Mouse (Mus musculus) hindbrain, embryonic 14.5 days (tissue): ENCODE measurements around the gene Tmem150c. TPM values are rescaled to one million over a fixed set of nuclear protein-coding genes. Genes with fewer than 3 reads are reported as not detected.
A peak's percentile ranks its signal among the peaks of the same experiment; 100 is the strongest.

Experiments
- ATAC-seq: fragments of 200-750 bp; cut with Nextera tagmentation; 2 replicates; pipeline ENCODE4 v1.8.0; 2017; ENCODE audit warnings: moderate number of reproducible peaks, mild to moderate bottlenecking, moderate TSS enrichment, moderate library complexity; ENCODE audit not compliant: low FRiP score
- DNase-seq: peaks from one replicate; pipeline ENCODE4 v3.0.0-alpha.2; 2015; ENCODE audit warnings: low spot score
- H3K27ac ChIP-seq: fragments of 300-500 bp; sonication (generic); 2 replicates; pipeline ENCODE4 v1.5.1; 2014; ENCODE audit warnings: mild to moderate bottlenecking, moderate library complexity
- H3K27me3 ChIP-seq: fragments of 300-500 bp; sonication (generic); 2 replicates; pipeline ENCODE4 v1.6.1; 2014; ENCODE audit warnings: mild to moderate bottlenecking, low read length, mixed read lengths; ENCODE audit not compliant: control insufficient read depth, insufficient read depth
- H3K36me3 ChIP-seq: fragments of 300-500 bp; sonication (generic); replicated peaks from 2 replicates; pipeline ENCODE4 v1.6.1; 2014; ENCODE audit not compliant: control insufficient read depth, insufficient read depth
- H3K4me1 ChIP-seq: fragments of 300-500 bp; sonication (generic); replicated peaks from 2 replicates; pipeline ENCODE4 v1.6.1; 2014; ENCODE audit warnings: antibody characterized with exemption, low read length, mixed read lengths; ENCODE audit not compliant: control insufficient read depth, insufficient read depth
- H3K4me2 ChIP-seq: fragments of 300-500 bp; sonication (generic); replicated peaks from 2 replicates; pipeline ENCODE4 v1.6.1; 2014; ENCODE audit warnings: mild to moderate bottlenecking, moderate library complexity
- H3K4me3 ChIP-seq: fragments of 300-500 bp; sonication (generic); replicated peaks from 2 replicates; pipeline ENCODE4 v1.5.1; 2014; ENCODE audit warnings: mild to moderate bottlenecking, low read length
- H3K9ac ChIP-seq: fragments of 300-500 bp; sonication (generic); 2 replicates; pipeline ENCODE4 v1.6.1; 2014
- H3K9me3 ChIP-seq: fragments of 300-500 bp; sonication (generic); 2 replicates; pipeline ENCODE4 v1.6.1; 2016; ENCODE audit warnings: low read length; ENCODE audit not compliant: control insufficient read depth
- WGBS: fragments of 180-500 bp; shearing (Covaris S2); extraction: QIAGEN DNeasy Blood & Tissue Kit; methylation state at CpG from one replicate; pipeline ENCODE4 v1.1.7; 2014; 5-methylcytosine and 5-hydroxymethylcytosine counted together
- polyA plus RNA-seq: library from polyadenylated mRNA; unstranded; fragments of >200 nt; fragmentation: Nextera tagmentation; extraction: Ambion mirVana; gene quantifications from 2 replicates; pipeline ENCODE4 v1.2.1, GENCODE M21; 2014

The Tmem150c gene
- polyA plus RNA-seq, 1 experiment from 2014 or later: 24.2 TPM

DNA sequence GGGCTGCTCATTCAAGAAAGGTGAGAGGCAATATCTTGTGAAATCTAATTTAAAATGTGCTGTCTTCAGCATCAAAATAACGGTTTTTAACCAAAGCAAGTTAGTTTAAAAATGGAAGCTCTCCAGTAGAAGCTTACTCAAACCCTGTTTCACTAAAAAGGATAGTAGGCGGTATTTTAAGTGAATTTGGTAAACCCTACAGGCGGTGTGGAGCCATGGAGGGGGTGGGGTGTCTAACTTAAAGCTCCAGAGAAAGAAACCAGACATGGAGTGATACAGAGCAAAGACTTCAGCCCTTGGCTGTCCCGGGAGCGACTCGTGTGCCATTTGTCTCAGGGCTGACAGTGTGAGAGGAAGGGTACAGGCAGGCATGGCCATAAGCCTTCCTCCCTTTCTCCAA is 4.0 kb downstream of the Tmem150c start:
- Histone ChIP-seq H3K9ac (no peak overlapping the region), H3K9me3 (no peaks in the 10 kb centered on the region), H3K27ac (no peak overlapping the region), H3K4me1 (peaks cover 3% of the 10 kb centered on the region; the same call in 1 of the 2 replicates), H3K4me2 (no peak overlapping the region), H3K36me3 (no peaks in the 10 kb centered on the region), H3K27me3 (no peaks in the 10 kb centered on the region), H3K4me3 (no peak overlapping the region)
- 87% methylated on average over 6 of the region's 6 CpGs for WGBS
- DNase-seq (no peak), ATAC-seq (no peak)

GRCm38 (mm10) chr5:100149967-100150366 is 9.6 kb downstream of the Tmem150c start:
- H3K27ac ChIP-seq: no peak overlapping the region
- H3K4me3 ChIP-seq: no peak overlapping the region
- no peak overlapping the region for H3K9ac ChIP-seq
- no peaks in the 10 kb centered on the region for H3K27me3 ChIP-seq
- no peak overlapping the region for H3K4me2 ChIP-seq
- DNase-seq: no peak
- no peak for ATAC-seq
- H3K36me3 ChIP-seq: no peaks in the 10 kb centered on the region
- 83% methylated on average over 3 of the region's 3 CpGs for WGBS
- peaks cover 6% of the 10 kb centered on the region; the same call in 1 of the 2 replicates for H3K4me1 ChIP-seq
- no peaks in the 10 kb centered on the region for H3K9me3 ChIP-seq

DNA sequence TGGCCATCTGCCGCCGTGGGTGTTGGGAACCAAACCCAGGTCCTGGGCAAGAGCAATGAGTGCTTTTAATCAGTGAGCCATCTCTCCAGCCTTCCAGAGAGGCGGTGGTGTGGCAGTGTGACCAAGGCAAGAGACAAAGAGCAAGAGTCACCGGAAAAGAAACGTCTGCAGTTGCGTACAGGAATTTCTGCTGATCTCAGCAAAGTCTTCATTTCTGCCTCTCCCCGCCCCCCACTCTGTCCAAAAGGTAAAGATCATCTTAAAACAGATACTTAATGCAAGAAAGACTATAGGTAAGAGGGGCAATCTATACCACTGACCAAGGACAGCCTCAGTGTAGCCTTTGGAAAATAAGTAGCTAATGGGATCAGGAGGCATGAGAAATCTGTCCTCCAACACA is 14.8 kb downstream of the Tmem150c start:
- peaks cover 4% of the 10 kb centered on the region; the same call in 1 of the 2 replicates for H3K4me1 ChIP-seq
- H3K4me3 ChIP-seq: no peak overlapping the region
- WGBS: 85% methylated on average over 7 of the region's 7 CpGs
- H3K9ac ChIP-seq: no peak overlapping the region
- no peak for ATAC-seq
- DNase-seq: no peak
- no peak overlapping the region for H3K27ac ChIP-seq
- no peaks in the 10 kb centered on the region for H3K36me3 ChIP-seq
- no peaks in the 10 kb centered on the region for H3K9me3 ChIP-seq
- no peaks in the 10 kb centered on the region for H3K27me3 ChIP-seq
- no peak overlapping the region for H3K4me2 ChIP-seq

DNA sequence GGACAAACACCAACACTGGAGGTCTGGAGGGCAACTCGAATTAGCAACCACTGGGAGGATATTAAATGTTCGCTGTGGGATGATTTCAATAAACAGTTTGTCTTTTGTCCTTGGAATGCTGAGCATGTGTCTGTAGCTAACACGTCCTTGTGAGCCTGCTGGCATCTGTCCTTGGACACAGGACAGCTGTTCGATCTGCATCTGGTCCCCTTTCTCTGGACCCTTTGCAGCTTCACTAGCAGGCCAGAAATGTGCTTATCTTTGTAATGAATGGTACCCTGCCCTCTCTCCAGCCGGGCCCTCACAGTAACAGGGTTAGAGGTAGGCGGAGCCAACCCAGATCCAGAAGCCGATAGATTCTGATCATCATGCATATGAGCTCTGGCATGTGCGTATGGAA is 32.3 kb downstream of the Tmem150c start:
- DNase-seq (no peak), ATAC-seq (no peak)
- H3K4me2 ChIP-seq: no peak overlapping the region
- H3K4me1 ChIP-seq: no peaks in the 10 kb centered on the region
- WGBS: 71% methylated on average over 8 of the region's 8 CpGs
- no peaks in the 10 kb centered on the region for H3K9me3 ChIP-seq
- H3K4me3 ChIP-seq: no peak overlapping the region
- no peak overlapping the region for H3K9ac ChIP-seq
- H3K36me3 ChIP-seq: no peaks in the 10 kb centered on the region
- H3K27me3 ChIP-seq: no peaks in the 10 kb centered on the region
- H3K27ac ChIP-seq: no peak overlapping the region

DNA sequence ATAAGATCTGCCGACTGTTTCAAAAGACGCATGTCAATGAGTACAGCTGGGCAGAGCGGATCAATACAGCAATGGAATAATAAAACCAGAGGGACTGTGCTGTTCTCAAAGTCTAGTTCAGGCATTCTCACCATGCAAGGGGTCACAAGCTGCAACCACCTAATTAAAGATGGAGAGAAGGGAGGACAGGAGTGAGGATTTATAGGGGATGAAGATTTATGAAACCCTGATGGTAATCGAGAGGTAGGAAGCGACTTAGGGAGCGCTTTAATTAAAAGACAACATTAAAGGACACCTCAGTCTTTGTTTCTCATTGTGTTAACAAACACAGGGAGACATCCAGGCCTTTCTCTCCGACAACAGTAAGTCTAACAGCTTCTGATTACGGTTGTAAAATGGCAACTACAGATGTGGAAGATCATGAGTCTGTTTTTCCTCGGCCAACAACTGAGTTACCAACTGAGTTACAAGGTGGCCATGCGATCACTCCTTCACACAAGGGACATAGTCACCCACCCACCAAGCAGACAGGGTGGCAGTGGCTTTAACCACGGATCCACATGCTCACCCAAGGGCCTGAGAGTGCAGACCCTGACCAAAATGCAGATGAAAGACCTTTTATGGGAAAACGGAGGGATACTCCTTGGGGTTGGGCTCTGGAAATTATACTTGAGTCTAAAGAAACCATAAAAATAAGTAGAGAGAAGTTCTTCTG is 34.0 kb downstream of the Tmem150c start:
- Histone ChIP-seq H3K9me3 (no peaks in the 10 kb centered on the region), H3K4me1 (peaks cover 8% of the 10 kb centered on the region; the same call in 1 of the 2 replicates), H3K9ac (no peak overlapping the region), H3K27ac (no peak overlapping the region), H3K36me3 (no peaks in the 10 kb centered on the region), H3K4me3 (no peak overlapping the region), H3K4me2 (no peak overlapping the region), H3K27me3 (no peaks in the 10 kb centered on the region)
- ATAC-seq (no peak), DNase-seq (no peak)
- WGBS: 74% methylated on average over 12 of the region's 12 CpGs

DNA sequence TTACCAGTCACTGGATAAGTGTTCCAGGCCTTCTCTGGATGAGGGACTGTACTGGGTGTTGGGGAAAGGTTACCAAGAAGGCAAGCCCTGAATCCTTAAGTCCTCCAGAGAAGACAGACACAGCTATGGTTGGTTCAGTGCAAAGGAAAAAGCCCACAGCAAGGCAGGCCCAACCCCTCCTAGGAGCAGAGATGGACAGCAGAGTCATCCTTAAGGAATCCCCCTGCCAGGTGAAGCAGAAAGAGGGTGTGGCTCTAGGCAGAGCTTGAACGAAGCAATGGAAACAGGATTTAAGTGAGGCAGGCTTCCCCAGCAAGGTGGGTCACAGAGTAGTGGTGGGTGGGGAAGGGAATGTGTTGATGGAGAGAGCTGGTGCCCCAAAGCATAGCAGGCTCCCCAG is 35.1 kb downstream of the Tmem150c start:
- no peak for DNase-seq
- H3K36me3 ChIP-seq: no peaks in the 10 kb centered on the region
- H3K4me3 ChIP-seq: no peak overlapping the region
- no peak overlapping the region for H3K27ac ChIP-seq
- no peak for ATAC-seq
- H3K9ac ChIP-seq: no peak overlapping the region
- no peaks in the 10 kb centered on the region for H3K27me3 ChIP-seq
- no peak overlapping the region for H3K4me2 ChIP-seq
- WGBS: 58% methylated on average over 1 of the region's 1 CpGs
- H3K9me3 ChIP-seq: no peaks in the 10 kb centered on the region
- peaks cover 11% of the 10 kb centered on the region; the same call in 1 of the 2 replicates for H3K4me1 ChIP-seq

DNA sequence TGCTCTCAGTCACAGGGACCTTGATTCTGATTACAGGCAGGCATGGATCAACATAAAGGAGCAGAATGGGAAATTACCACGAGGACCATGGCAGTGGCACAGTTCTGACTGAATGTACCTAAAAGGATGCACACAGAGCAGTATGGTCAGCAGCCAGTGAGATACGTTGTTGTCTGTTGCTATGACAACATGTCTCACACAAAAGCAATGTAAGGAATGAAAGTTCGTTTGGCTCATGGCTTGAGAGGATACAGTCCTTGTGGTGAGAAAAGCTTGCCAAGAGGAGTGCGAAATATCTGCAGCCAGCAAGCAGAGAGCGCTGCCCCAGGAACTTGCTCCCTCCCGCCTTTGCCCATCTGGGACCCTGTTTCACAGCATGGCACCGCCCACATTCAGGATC is 36.3 kb downstream of the Tmem150c start:
- ATAC-seq (no peak), DNase-seq (no peak)

DNA sequence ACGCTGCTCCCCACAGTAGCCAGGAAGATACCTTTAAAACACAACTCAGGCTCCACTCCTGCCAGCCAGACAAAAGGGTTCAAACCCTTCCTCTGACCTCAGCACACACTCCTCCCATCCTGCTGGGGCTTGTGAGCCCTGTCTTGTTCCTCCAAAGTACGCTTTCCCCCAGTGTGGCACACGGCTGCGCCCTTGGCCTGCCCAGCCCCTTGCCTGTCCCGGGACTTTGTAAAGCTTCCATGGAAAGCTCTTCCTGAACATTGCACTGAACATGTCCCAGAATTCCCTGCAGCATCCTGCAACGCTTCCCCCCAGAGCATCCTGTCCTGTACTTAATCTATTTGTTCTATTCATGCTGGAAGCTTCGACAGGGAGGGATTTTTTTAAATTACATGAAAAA is 38.4 kb downstream of the Tmem150c start:
- Histone ChIP-seq H3K36me3 (no peaks in the 10 kb centered on the region), H3K9me3 (no peaks in the 10 kb centered on the region; the same call in 1 of the 2 replicates), H3K4me3 (peak overlapping the region; percentile 21), H3K4me1 (peaks cover 11% of the 10 kb centered on the region; the same call in 1 of the 2 replicates), H3K9ac (peak overlapping the region; percentile 38; the same call in 1 of the 2 replicates), H3K4me2 (peak overlapping the region; percentile 51), H3K27me3 (no peaks in the 10 kb centered on the region), H3K27ac (peak overlapping the region; percentile 40)
- no peak for DNase-seq
- 47% methylated on average over 7 of the region's 7 CpGs for WGBS
- ATAC-seq: peak; percentile 17; the same call in 1 of the 2 replicates

More for the DNA sequence above, 36.3 kb downstream of the Tmem150c start:
- Histone ChIP-seq H3K9me3 (no peaks in the 10 kb centered on the region), H3K36me3 (no peaks in the 10 kb centered on the region), H3K9ac (no peak overlapping the region), H3K27ac (no peak overlapping the region), H3K4me3 (no peak overlapping the region), H3K4me1 (peaks cover 11% of the 10 kb centered on the region; the same call in 1 of the 2 replicates), H3K4me2 (no peak overlapping the region), H3K27me3 (no peaks in the 10 kb centered on the region)
- 48% methylated on average over 7 of the region's 7 CpGs for WGBS

DNA sequence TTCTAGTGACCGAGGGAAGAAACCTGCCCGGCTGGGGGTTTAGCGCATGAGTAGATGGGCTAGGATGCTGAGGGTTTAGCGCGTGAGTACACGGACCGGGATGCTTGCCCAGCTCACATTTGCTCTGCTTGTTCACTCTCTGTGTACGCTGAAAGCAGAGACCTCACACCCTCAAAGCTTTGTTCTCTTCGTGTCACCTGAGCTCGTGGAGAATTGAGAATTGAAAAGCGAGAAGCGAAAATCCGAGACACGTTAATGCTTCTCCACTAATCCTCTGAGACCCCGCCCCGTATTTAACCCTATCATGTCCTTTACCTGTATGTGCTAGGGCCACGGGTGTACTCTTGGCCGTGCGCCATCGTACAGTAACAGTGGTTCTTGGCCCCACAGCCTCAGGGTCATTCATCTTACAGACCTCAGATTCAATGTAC is 38.9 kb downstream of the Tmem150c start:
- peak; percentile 49; the same call in 1 of the 2 replicates for ATAC-seq

More for the DNA sequence above, 38.9 kb downstream of the Tmem150c start:
- Histone ChIP-seq H3K27me3 (no peaks in the 10 kb centered on the region), H3K4me2 (peak overlapping the region; percentile 51), H3K9ac (peak overlapping the region; percentile 38), H3K27ac (peak overlapping the region; percentile 40), H3K36me3 (no peaks in the 10 kb centered on the region), H3K4me1 (peaks cover 11% of the 10 kb centered on the region; the same call in 1 of the 2 replicates), H3K9me3 (no peaks in the 10 kb centered on the region; the same call in 1 of the 2 replicates), H3K4me3 (peak overlapping the region; percentile 21)
- WGBS: 6% methylated on average over 20 of the region's 20 CpGs
- peak; percentile 56 for DNase-seq
